Mouse (Mus musculus) cerebellum, postnatal 36 days (tissue): ENCODE results near the gene B230217C12Rik.

Experiments
- DNase-seq, 2 experiments: peaks; one replicate each; pipeline ENCODE4 v3.0.0; 2021 to 2022; ENCODE audit warnings: mixed read lengths in 2 of 2

B230217C12Rik gene

GRCm38 (mm10) chr11:97809235-97810121 lies 31.1 kb upstream of the B230217C12Rik start:
- no peak for DNase-seq

DNA sequence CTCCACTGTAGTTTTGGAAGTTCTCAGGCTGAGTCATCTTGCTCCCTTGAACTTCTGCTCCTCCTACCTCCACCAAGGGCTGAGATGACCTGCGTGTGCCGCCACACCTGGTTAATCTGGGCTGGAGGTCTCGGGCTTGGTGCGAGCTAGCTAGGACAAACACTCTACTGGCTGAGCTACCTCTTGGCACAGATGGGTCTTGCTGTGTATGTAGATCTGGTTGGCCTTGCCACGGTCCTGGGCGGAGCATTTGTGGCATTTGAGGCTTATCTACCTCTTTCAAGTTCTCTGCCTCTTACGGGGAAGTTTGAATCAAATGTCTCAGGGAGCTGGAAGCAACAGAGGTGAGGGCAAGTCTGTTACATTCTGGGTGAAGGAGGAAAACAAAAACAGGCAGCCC lies 30.2 kb upstream of the B230217C12Rik start:
- DNase-seq: no peak

DNA sequence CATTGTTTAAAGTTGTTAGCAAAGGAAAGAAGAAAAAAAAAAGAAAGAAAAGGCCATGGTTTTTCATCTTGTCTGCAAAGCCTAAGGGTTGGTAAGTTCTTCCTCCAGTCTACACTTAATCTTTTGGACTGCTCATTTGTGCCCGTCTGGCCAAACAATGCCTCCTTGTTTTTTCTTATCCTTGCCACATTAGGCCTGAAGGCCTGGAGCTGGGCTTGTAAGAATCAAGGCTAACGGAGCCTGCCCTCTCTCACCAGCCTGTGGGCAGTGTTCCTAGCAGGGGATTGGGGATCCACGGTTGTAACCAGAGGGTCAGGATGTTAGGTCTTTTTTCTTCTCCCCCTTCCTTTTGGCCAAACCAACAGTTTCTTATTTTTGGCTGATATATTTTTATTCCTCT lies 29.6 kb upstream of the B230217C12Rik start:
- DNase-seq: no peak

DNA sequence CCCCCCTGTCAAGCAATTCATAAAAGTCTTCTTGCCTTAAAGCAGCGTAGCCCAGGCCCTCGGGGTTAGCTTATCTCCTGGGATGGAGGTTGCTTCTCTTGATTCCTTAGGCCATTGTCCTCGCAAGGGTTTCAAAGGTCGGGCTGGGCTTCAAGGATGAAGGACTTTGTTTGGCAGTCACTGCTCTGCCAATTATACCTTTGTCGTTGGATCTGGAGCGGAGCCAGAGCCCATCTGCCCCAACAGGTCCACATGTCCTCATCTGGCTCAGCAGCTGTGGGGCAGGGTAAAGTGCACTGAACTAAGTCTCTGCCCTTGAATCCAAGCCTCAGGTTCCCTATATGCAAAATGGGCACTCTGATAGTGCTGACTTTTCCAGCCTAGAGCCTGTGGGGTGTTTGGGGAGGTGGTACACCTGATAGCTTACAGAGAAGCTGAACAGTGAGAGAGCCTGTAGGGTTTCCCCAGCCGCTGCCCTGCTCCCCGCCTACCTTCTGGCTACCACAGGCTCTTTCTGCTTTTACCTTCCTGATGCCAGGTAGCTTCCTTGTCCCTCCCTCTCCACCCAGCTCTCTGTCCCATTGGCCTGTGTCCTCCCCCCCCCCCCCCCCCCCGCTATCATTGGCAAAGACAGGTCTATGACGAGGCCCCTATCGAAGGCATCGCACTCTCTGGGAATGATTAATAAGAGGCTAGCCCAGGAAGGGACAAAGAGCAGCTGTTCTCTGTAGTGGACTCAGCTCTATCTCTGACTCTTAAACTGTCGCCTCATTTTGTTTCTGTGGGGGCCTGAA lies 28.8 kb upstream of the B230217C12Rik start:
- DNase-seq: no peak

- DNase-seq: no peak
Measured at GRCm38 (mm10) chr11:97812491-97812921, 28.1 kb upstream of the B230217C12Rik start.

DNA sequence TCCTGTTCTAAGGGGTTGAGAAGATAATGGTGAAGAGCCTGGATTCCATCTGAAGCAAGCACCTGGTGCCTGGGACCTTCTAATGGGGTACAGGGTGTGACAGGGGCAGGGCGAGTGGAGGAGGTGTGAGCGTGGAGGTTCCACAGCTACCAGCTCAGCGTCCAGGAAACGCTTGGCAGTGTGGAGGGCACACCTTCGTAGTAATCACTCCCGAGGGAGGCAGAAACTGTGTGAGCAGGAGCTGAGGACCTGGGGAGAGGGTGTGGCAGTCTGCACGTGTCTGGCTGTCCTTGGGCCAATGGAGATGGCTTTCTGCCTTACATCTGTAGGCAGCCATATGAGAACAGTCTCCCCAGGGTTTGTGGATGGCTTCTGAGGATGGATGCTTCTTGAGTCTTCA lies 27.5 kb upstream of the B230217C12Rik start:
- no peak for DNase-seq

GRCm38 (mm10) chr11:97813746-97814515 lies 26.6 kb upstream of the B230217C12Rik start:
- DNase-seq: no peak

DNA sequence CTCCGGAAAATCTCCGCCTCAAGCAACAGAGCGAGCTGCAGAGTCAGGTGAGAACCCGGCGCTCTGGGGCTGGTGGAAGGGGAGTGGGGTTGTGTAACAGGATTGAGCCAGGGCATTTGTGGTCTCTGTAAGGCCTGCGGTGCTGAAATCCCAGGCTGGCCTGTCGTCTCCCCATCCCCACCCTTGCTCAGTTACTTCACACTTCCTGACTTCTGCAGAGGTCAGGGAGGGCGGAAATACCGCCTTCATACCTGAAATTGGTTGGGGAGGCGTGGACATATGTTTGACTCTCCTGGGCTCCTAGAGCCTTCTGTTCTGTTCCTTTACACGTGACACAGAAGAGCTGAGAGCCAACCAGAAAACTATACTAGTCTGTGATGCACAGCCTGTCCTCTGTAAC lies 24.8 kb upstream of the B230217C12Rik start:
- DNase-seq: no peak

DNA sequence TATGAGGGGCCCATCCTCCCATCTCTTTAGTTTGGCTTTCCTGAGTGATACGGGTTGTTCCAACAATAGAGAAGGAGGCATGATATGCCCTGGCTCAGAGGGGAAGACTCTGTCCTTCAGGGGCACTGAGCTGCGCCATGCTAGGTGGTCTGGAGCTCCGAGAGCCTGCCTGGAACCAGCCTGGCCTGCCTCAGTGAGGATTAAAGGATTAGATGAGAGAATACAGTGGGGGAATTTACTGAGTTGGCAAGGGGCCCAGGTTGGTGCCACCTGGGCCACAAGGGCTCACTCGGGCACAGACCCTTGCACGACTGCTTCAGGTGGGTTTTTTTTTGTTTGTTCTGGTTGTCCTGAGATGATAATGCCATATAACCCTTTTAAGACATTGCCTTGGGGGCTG lies 24.4 kb upstream of the B230217C12Rik start:
- DNase-seq: no peak

- DNase-seq: no peak
Measured at GRCm38 (mm10) chr11:97816916-97817315, 23.7 kb upstream of the B230217C12Rik start.

GRCm38 (mm10) chr11:97817379-97817778 lies 23.2 kb upstream of the B230217C12Rik start:
- no peak for DNase-seq

GRCm38 (mm10) chr11:97818003-97818402 lies 22.6 kb upstream of the B230217C12Rik start:
- DNase-seq: no peak

DNA sequence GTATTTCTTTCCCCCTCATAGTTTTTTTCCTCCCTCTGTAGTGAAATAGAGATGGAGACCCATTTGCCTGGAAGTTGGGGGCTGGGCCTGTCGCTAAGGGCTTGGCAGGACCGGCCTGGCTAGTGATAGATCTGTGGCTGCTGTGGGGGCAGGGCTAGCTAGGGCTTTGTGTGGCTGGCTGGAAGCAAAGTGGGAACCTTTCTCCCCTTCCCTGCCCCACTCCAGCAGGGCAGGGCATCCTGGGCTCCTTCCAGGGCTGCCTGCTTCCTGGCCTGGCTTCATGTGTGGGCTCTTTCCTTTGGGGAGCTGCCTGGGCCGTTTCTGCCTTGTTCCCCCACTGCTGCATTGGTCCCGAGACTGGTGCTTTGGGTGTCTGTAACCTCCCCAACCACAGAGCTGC lies 22.0 kb upstream of the B230217C12Rik start:
- DNase-seq: no peak

- no peak for DNase-seq
Measured at GRCm38 (mm10) chr11:97819102-97819501, 21.5 kb upstream of the B230217C12Rik start.

DNA sequence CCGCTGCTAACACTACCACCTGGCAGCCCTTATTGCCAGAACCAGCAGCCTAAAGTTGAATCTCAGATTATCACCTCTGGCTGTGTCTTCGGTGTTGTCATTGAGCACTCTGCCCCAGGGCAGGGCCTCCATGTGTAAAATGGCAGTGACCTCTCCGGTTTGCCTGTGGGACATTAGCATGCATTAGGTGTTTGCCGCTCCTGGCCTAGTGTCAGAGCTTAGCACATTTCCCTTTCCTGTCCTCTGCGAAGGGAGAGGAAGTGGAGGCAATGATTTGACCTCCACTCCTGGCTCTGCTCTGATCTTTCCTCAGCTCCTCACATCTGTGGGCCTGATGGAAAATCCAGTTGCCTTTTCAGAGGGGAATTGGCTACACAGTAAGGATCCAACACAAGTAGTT lies 20.7 kb upstream of the B230217C12Rik start:
- no peak for DNase-seq

GRCm38 (mm10) chr11:97820840-97821239 lies 19.7 kb upstream of the B230217C12Rik start:
- peak; percentile 46 to 58 for DNase-seq

- no peak for DNase-seq
Measured at GRCm38 (mm10) chr11:97821401-97822064, 19.0 kb upstream of the B230217C12Rik start.

GRCm38 (mm10) chr11:97822840-97823603 lies 17.6 kb upstream of the B230217C12Rik start:
- peak; percentile 70 to 77 for DNase-seq

GRCm38 (mm10) chr11:97824168-97824567 lies 16.4 kb upstream of the B230217C12Rik start:
- no peak for DNase-seq

GRCm38 (mm10) chr11:97824895-97825294 lies 15.7 kb upstream of the B230217C12Rik start:
- DNase-seq: no peak

DNA sequence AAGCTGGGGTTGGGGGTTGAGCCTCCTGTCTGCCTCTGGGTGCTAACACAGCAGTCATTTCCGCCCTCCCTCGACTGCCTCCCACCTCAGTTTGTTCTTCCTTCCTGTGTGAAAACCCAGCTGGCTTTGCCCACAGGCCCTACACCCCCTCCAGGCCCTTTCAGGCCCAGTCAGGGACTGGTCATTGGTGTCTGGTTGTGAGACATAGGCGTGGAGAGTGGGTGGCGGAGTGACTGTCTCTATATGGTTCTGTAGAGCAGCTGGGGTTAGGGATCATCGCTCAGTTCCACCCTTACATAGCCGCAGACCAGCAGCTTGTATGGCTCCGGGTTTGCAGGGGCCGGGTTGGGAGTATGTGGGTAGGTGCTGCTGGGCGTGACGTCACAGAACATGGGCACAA lies 15.3 kb upstream of the B230217C12Rik start:
- no peak for DNase-seq

- no peak for DNase-seq
Measured at GRCm38 (mm10) chr11:97825971-97826370, 14.6 kb upstream of the B230217C12Rik start.
